Mouse (Mus musculus) small intestine, adult 2 months (tissue): ENCODE results near the gene Gucd1. TPM values are rescaled to one million over a fixed set of nuclear protein-coding genes. Genes with fewer than 3 reads are reported as not detected.
A peak's percentile ranks its signal among the peaks of the same experiment; 100 is the strongest.

Experiments
- H3K27ac ChIP-seq: fragments of 200-500 bp; 2 replicates; pipeline ENCODE4 v1.5.1; 2012; ENCODE audit warnings: low read depth, low read length, control low read depth, inconsistent platforms; ENCODE audit not compliant: insufficient read depth
- H3K27me3 ChIP-seq: fragments of 200-500 bp; 2 replicates; pipeline ENCODE4 v1.6.1; 2012; ENCODE audit warnings: mild to moderate bottlenecking, moderate library complexity, low read length, inconsistent platforms; ENCODE audit not compliant: control insufficient read depth, insufficient read depth
- H3K36me3 ChIP-seq: fragments of 200-500 bp; 2 replicates; pipeline ENCODE4 v1.6.1; 2012; ENCODE audit warnings: mild to moderate bottlenecking, low read length, control low read depth, inconsistent platforms; ENCODE audit not compliant: control insufficient read depth, insufficient read depth
- H3K4me1 ChIP-seq: fragments of 200-500 bp; 2 replicates; pipeline ENCODE4 v1.6.1; 2012; ENCODE audit warnings: low read length, inconsistent platforms, mixed read lengths; ENCODE audit not compliant: control insufficient read depth, insufficient read depth, insufficient read length
- H3K4me3 ChIP-seq: fragments of 200-500 bp; 2 replicates; pipeline ENCODE4 v1.5.1; 2012; ENCODE audit warnings: low read depth, mild to moderate bottlenecking, control low read depth, inconsistent platforms, low read length, moderate library complexity
- CTCF ChIP-seq: fragments of 200-500 bp; IDR thresholded peaks from 2 replicates; pipeline ENCODE4 v1.5.1; 2012; ENCODE audit warnings: low read depth, mild to moderate bottlenecking, control low read depth, inconsistent platforms, low read length, moderate library complexity, mixed read lengths; ENCODE audit not compliant: insufficient replicate concordance, insufficient read length; ENCODE audit errors: extremely low read depth
- POLR2A ChIP-seq: fragments of 200-500 bp; IDR thresholded peaks from 2 replicates; pipeline ENCODE4 v1.6.1; 2012; ENCODE audit warnings: low read depth, mild to moderate bottlenecking, control low read depth, inconsistent platforms, low read length, moderate library complexity
- WGBS: fragments of 180-500 bp; shearing (Covaris S2); methylation state at CpG from one replicate; pipeline ENCODE4 v1.1.7; 2018; 5-methylcytosine and 5-hydroxymethylcytosine counted together
- polyA plus RNA-seq: library from polyadenylated mRNA; depleted of rRNA; stranded (reverse); fragments of >200 nt; gene quantifications from 2 replicates; pipeline ENCODE4 v1.2.3, GENCODE M21; 2012

The Gucd1 gene
- polyA plus RNA-seq, 1 experiment, result 261 TPM

DNA sequence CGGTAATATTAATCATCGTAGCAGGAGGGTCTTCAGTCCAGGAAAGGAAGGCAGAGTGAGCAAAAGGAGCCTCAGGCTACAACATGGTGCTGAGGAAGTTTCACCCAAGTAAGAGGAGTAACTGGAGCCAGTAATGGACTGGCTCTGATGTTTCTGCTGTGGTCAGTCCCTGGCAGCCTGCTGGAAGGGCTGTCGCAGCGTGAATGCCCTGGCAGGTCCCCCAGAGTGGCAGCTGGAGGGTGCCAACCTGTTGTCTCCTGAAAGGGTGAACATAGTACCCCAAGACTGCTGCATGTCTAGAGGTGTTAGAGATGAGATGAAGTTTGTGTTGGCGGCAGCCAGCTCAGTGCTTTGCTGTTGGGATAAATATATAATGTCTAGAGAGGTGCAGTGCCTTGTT lies 2.8 kb upstream of the Gucd1 start:
- H3K27ac ChIP-seq, result no peak overlapping the region
- peaks cover 4% of the 10 kb centered on the region for H3K4me1 ChIP-seq
- TF ChIP-seq CTCF, result no peak
- no peak overlapping the region for H3K4me3 ChIP-seq
- peaks cover 24% of the 10 kb centered on the region for H3K36me3 ChIP-seq
- no peaks in the 10 kb centered on the region for H3K27me3 ChIP-seq
- WGBS, result 90% methylated on average over 5 of the region's 5 CpGs

DNA sequence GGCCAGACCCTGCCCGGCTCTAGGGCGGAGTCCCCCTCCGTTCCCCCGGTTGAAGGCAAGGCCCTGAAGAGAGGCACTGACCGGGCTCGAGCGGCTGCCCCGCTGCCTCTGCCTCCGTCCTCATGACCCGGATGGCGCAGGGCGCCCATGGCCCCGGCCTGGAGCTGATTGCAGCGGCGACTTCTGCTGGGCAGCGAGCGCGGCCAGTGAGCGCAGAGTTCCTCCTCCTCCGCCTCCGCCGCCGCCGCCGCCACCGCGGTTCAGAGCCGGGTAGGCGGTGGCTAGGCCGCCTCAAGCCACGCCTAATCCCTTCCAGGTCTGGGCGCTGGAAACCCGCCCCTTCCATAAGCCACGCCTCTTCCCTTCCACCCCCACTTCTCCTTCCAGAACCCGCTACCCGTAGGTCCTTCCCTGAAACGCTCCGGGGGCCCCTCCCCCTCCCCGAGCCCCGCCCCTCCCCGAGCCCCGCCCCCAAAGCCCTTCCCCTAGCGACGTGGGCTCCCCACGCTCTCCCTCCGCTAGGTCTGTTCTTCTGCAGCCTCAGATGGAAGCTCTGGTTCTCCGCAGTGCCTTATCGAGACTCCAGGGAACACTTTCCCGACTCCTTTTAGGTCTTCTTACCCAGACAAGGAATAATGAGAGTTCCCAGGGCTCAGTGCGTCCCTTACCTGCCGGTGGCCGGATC lies 557 bp downstream of the Gucd1 start, which contains the start of gene Snrpd3:
TSS of gene Snrpd3 (plus strand) at position 479 of the 685 bp plus-strand sequence.
- Histone ChIP-seq H3K4me3 (peak within 1 kb of the TSS; percentile 90), H3K36me3 (peaks cover 17% of the 10 kb centered on the region), H3K27ac (peak within 1 kb of the TSS; percentile 100), H3K4me1 (peaks cover 14% of the 10 kb centered on the region), H3K27me3 (no peaks in the 10 kb centered on the region)
- under 1% methylated on average over 51 of the region's 52 CpGs for WGBS
- TF ChIP-seq CTCF (no peak; the same call in 1 of the 2 replicates), POLR2A (peak; percentile 85)

DNA sequence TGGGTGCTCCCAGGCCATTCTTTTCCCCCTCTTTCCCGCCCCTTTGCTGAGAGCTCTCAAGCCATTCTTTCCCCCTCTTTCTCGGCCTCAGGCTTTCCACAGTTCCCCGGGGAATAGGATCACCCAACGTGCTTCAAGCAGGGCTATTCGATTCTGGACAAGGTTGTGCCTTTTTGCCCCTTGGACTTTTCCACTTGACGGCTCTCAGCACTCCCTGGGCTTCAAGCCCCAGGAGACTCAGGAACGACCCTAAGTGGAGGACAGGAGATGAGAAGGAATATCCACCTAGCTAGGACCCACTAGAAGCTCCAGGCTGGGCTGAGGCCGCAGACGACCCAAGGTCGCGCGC lies 1.1 kb downstream of the Gucd1 start:
- under 1% methylated on average over 12 of the region's 12 CpGs for WGBS
- TF ChIP-seq POLR2A, result no peak
- no peak for TF ChIP-seq CTCF
- H3K27ac ChIP-seq, result peak overlapping the region; percentile 96

DNA sequence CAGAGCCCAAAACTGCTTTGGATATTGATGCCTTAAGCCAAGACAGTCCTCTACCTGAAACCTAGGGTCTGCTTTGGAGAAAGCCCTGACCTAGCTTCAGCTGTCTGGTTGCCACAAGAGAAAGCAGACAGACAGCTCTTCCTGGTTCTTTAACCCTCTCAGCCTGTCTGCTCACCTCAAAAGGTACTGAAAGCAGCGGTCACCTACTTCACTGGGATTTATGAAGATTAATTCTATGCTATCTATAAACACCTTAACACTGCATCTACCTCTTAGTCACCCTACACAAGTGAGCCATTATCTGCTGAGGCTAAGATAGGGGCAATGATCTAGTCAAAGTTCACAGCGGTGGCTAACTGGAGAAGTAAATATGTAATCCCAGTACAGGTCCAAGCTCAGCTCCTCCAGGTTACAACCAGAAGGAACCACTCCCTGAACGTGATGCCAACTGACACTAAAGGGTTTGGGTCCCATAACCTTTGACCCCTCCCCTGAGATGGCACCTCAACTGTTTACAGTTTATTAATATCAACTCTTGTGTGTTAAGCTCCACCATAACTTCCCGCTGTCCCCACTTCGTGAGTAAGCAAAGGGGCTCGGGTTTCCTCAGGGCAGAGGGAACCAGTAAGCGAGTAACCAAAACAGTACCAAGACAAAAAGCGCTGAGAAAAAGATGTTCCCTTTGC lies 1.6 kb downstream of the Gucd1 start:
- no peak for TF ChIP-seq POLR2A
- TF ChIP-seq CTCF, result no peak
- Histone ChIP-seq H3K4me3 (peak overlapping the region; percentile 90), H3K27me3 (no peaks in the 10 kb centered on the region), H3K4me1 (peaks cover 24% of the 10 kb centered on the region), H3K27ac (peak overlapping the region; percentile 96), H3K36me3 (peaks cover 20% of the 10 kb centered on the region)
- 10% methylated on average over 8 of the region's 8 CpGs for WGBS

More for the DNA sequence above, 1.1 kb downstream of the Gucd1 start:
- peaks cover 19% of the 10 kb centered on the region for H3K4me1 ChIP-seq
- H3K27me3 ChIP-seq, result no peaks in the 10 kb centered on the region
- H3K4me3 ChIP-seq, result peak overlapping the region; percentile 90
- peaks cover 18% of the 10 kb centered on the region for H3K36me3 ChIP-seq

DNA sequence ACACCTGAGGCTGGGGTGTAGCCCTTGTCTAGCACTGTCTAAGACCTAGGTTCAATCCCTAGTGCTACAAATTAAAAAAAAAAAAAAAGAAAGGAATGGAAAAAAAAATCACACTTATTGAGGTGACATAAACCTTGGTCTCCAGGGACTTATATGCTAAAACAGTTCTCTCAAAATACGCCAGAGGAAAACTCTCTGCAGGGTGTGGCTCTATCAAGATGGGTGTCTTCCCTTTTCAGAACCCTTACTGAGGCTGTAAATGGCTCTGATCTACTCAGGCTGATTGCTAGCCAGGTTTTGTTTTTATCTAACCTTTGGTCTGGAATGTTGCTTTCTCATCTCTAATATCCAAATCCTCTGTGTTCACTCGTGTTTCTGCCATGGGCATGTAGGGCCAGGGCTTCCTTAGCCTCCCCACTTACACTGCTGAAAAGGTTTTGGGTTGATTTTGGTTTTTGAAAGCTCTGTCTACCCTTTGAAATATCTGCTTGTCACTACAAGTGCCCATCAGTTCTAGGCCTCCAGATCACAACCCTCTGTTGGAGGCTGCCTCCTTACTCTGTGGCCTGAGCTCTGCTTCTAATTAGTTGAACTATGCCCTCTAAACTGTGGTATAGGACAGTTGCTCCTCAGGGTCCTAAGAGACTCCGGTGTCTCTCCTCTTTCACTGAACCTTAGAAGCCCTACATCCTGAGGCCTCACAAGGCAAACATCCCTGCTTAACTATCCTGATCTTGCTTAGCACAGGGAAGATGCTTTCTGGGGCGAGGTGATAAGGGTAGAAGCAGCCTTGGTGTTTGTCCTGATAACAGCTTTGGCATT lies 2.3 kb downstream of the Gucd1 start:
- no peak for TF ChIP-seq POLR2A
- TF ChIP-seq CTCF, result no peak
- Histone ChIP-seq H3K27ac (peak overlapping the region; percentile 96), H3K4me3 (peak overlapping the region; percentile 37), H3K36me3 (peaks cover 23% of the 10 kb centered on the region), H3K4me1 (peaks cover 28% of the 10 kb centered on the region), H3K27me3 (no peaks in the 10 kb centered on the region)
- 29% methylated on average over 4 of the region's 4 CpGs for WGBS

DNA sequence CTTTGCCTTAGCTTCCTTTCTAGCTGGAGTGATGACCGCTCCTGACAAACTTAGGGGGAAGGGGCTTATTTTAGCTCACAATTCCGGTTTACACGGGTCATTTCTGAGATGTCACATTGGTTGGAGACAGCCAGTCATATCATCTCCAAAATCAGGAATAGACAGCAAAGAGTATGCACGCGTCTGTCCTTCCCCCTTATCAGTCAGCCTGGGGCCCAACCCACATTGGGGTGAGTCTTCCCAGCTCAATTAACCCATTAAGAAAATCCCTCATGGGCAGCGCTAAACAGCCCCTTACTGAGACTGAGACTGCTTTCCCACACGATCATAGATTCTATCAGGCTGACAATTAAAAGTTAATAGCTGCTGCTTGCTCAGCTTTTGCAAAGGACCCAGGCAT lies 3.4 kb downstream of the Gucd1 start:
- TF ChIP-seq POLR2A (no peak), CTCF (no peak)
- Histone ChIP-seq H3K36me3 (peaks cover 28% of the 10 kb centered on the region), H3K27ac (peak overlapping the region; percentile 96), H3K27me3 (no peaks in the 10 kb centered on the region), H3K4me1 (peaks cover 28% of the 10 kb centered on the region), H3K4me3 (peak overlapping the region; percentile 15; the same call in 1 of the 2 replicates)
- WGBS, result 32% methylated on average over 7 of the region's 7 CpGs
